Mouse (Mus musculus) intestine, embryonic 15.5 days (tissue): ENCODE data around the gene Plxnd1. TPM values are rescaled to one million over a fixed set of nuclear protein-coding genes. Genes with fewer than 3 reads are reported as not detected.

Experiments used
- ATAC-seq: fragments of 200-750 bp; cut with Nextera tagmentation; 2 replicates; pipeline ENCODE4 v1.8.0; 2017; ENCODE audit warnings: moderate TSS enrichment, moderate library complexity
- H3K27ac ChIP-seq: fragments of 300-500 bp; sonication (generic); 2 replicates; pipeline ENCODE4 v1.5.1; 2015; ENCODE audit warnings: mild to moderate bottlenecking, inconsistent platforms
- H3K27me3 ChIP-seq: fragments of 300-500 bp; sonication (generic); replicated peaks from 2 replicates; pipeline ENCODE4 v1.6.1; 2015; ENCODE audit warnings: inconsistent platforms
- H3K36me3 ChIP-seq: fragments of 300-500 bp; sonication (generic); 2 replicates; pipeline ENCODE4 v1.6.1; 2015; ENCODE audit warnings: inconsistent platforms
- H3K4me1 ChIP-seq: fragments of 300-500 bp; sonication (generic); replicated peaks from 2 replicates; pipeline ENCODE4 v1.6.1; 2015; ENCODE audit warnings: inconsistent platforms
- H3K4me2 ChIP-seq: fragments of 300-500 bp; sonication (generic); replicated peaks from 2 replicates; pipeline ENCODE4 v1.6.1; 2015; ENCODE audit warnings: mild to moderate bottlenecking, inconsistent platforms
- H3K4me3 ChIP-seq: fragments of 300-500 bp; sonication (generic); replicated peaks from 2 replicates; pipeline ENCODE4 v1.5.1; 2015; ENCODE audit warnings: inconsistent platforms
- H3K9ac ChIP-seq: fragments of 300-500 bp; sonication (generic); 2 replicates; pipeline ENCODE4 v1.6.1; 2015; ENCODE audit warnings: inconsistent platforms
- H3K9me3 ChIP-seq: fragments of 300-500 bp; sonication (generic); 2 replicates; pipeline ENCODE4 v1.6.1; 2016; ENCODE audit warnings: inconsistent platforms
- WGBS: fragments of 180-500 bp; shearing (Covaris S2); methylation state at CpG from one replicate; pipeline ENCODE4 v1.1.7; 2015; 5-methylcytosine and 5-hydroxymethylcytosine counted together
- polyA plus RNA-seq: library from polyadenylated mRNA; unstranded; fragments of >200 nt; fragmentation: Nextera tagmentation; extraction: Ambion mirVana; gene quantifications from 2 replicates; pipeline ENCODE4 v1.2.1, GENCODE M21; 2015

Gene Plxnd1
- polyA plus RNA-seq, 1 experiment from 2014 or later, result 28.9 TPM

DNA sequence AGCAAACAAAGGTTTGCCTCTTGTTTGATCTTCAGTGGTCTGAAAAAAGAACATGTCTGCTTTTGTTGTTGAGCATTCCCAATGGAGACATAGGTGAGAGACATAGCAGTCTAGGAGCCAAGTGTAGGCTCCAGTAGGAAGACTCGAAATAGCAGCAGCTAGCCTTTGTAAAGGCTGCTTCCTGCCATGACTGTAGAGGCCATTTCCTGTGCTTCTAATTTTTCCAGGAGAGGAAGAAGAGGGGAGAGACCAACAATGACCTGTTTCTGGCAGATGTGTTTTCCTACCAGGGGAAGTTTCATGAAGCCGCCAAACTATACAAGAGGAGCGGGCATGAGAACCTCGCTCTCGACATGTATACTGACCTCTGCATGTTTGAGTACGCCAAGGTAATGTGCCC, 89.2 kb downstream of the Plxnd1 start:
- Histone ChIP-seq H3K36me3 (peaks cover 7% of the 10 kb centered on the region), H3K27ac (no peak overlapping the region)
- 85% methylated on average over 6 of the region's 6 CpGs for WGBS

More for the DNA sequence above, 89.2 kb downstream of the Plxnd1 start:
- no peak overlapping the region for H3K4me3 ChIP-seq
- H3K4me1 ChIP-seq, result 0 out of 2 replicates have a peak, but pooled peaks cover 8% of the 10 kb centered on the region
- no peak overlapping the region for H3K4me2 ChIP-seq
- H3K27me3 ChIP-seq, result no peaks in the 10 kb centered on the region
- no peak overlapping the region for H3K9ac ChIP-seq
- no peaks in the 10 kb centered on the region for H3K9me3 ChIP-seq
- no peak for ATAC-seq

Other genes with a start within 250 kb of the Plxnd1 start
- 0.78 and 1.2 TPM in 2 replicates for gene Tmem40, start 232.6 kb downstream of the Plxnd1 start, polyA plus RNA-seq
- 16.8 and 17.2 TPM in 2 replicates for gene Cand2, start 220.5 kb downstream of the Plxnd1 start, polyA plus RNA-seq
- gene Rpl32, start 186.3 kb downstream of the Plxnd1 start, polyA plus RNA-seq, result 2,172 and 2,428 TPM in 2 replicates
- 0.42 and 0.49 TPM in 2 replicates for gene Efcab12, start 156.6 kb downstream of the Plxnd1 start, polyA plus RNA-seq
- 14.5 and 14.6 TPM in 2 replicates for gene Mbd4, start 141.6 kb downstream of the Plxnd1 start, polyA plus RNA-seq
- gene Ift122, start 141.5 kb downstream of the Plxnd1 start, polyA plus RNA-seq, result 13.8 and 14.2 TPM in 2 replicates
- gene Rho, start 63.3 kb downstream of the Plxnd1 start, polyA plus RNA-seq, result 0.05 TPM in 1 of 2 replicates, not detected in the other
- not detected in 2 replicates for gene H1foo, start 50.1 kb downstream of the Plxnd1 start, polyA plus RNA-seq
- gene Tmcc1, start 198.5 kb upstream of the Plxnd1 start, polyA plus RNA-seq, result 10.0 and 12.4 TPM in 2 replicates
- 48.7 and 53.7 TPM in 2 replicates for gene Washc2, start 213.0 kb upstream of the Plxnd1 start, polyA plus RNA-seq